Mouse (Mus musculus): Measurements from ENCODE around the gene Gm9046. TPM values are rescaled to one million over a fixed set of nuclear protein-coding genes. Genes with fewer than 3 reads are reported as not detected.

Gm9046 gene
- polyA plus RNA-seq, 1 experiment from 2014 or later = not detected

Other genes starting within 250 kb of the Gm9046 start
- 39.6 and 40.8 TPM in 2 replicates for gene Mdm1, start 201.4 kb downstream of the Gm9046 start, polyA plus RNA-seq (2015; fragmentation: Nextera tagmentation; extraction: Ambion mirVana)
- not detected in 2 replicates for gene Il22, start 138.3 kb downstream of the Gm9046 start, polyA plus RNA-seq (2015; fragmentation: Nextera tagmentation; extraction: Ambion mirVana)
- gene Gm32717, start 102.5 kb downstream of the Gm9046 start, polyA plus RNA-seq (2015; fragmentation: Nextera tagmentation; extraction: Ambion mirVana) = 0.15 TPM in 1 of 2 replicates, not detected in the other
- 0.15 TPM in 1 of 2 replicates, not detected in the other for gene Gm32802, start 84.6 kb downstream of the Gm9046 start, polyA plus RNA-seq (2015; fragmentation: Nextera tagmentation; extraction: Ambion mirVana)
- gene Iltifb, start 48.2 kb downstream of the Gm9046 start, polyA plus RNA-seq (2015; fragmentation: Nextera tagmentation; extraction: Ambion mirVana) = not detected in 2 replicates
- gene Gm9040, start 16.3 kb downstream of the Gm9046 start, polyA plus RNA-seq (2015; fragmentation: Nextera tagmentation; extraction: Ambion mirVana) = not detected in 2 replicates
- gene Gm9044, start 10.8 kb downstream of the Gm9046 start, polyA plus RNA-seq (2015; fragmentation: Nextera tagmentation; extraction: Ambion mirVana) = not detected in 2 replicates
- gene Gm9045, start 5.4 kb downstream of the Gm9046 start, polyA plus RNA-seq (2015; fragmentation: Nextera tagmentation; extraction: Ambion mirVana) = 0.21 TPM in 1 of 2 replicates, not detected in the other
- not detected in 2 replicates for gene Gm9048, start 5.4 kb upstream of the Gm9046 start, polyA plus RNA-seq (2015; fragmentation: Nextera tagmentation; extraction: Ambion mirVana)
- gene Gm9049, start 10.8 kb upstream of the Gm9046 start, polyA plus RNA-seq (2015; fragmentation: Nextera tagmentation; extraction: Ambion mirVana) = 0.21 TPM in 1 of 2 replicates, not detected in the other
- gene Ifng, start 97.8 kb upstream of the Gm9046 start, polyA plus RNA-seq (2015; fragmentation: Nextera tagmentation; extraction: Ambion mirVana) = not detected in 2 replicates

Data from embryonic facial prominence, embryonic 13.5 days (tissue).